Mouse (Mus musculus): ENCODE data around the gene Chchd5. TPM values are rescaled to one million over a fixed set of nuclear protein-coding genes. Genes with fewer than 3 reads are reported as not detected.

The Chchd5 gene
- polyA plus RNA-seq, 1 experiment, result 27.1 TPM

GRCm38 (mm10) chr2:129093926-129094724, 35.4 kb upstream of the Chchd5 start:
- Histone ChIP-seq H3K4me1 (ENCODE audit: control insufficient read depth, insufficient read depth, low read length) (no peaks in the 10 kb centered on the region; the same call in 1 of the 2 replicates), H3K27ac (ENCODE audit: insufficient read depth, low read length) (no peak overlapping the region), H3K27me3 (ENCODE audit: control insufficient read depth, insufficient read depth, low read length) (no peaks in the 10 kb centered on the region), H3K4me3 (replicated peaks; ENCODE audit: insufficient read depth, low read depth, low read length) (no peak overlapping the region)
- TF ChIP-seq POLR2A (IDR thresholded peaks at IDR 0.05; ENCODE audit: borderline replicate concordance, insufficient read depth, low read length), result no peak
- no peak for TF ChIP-seq CTCF (IDR thresholded peaks at IDR 0.05; ENCODE audit: borderline replicate concordance, insufficient read depth, low read depth, low read length)
- no peak for DNase-seq
- WGBS, result 87% methylated on average over 18 of the region's 18 CpGs

GRCm38 (mm10) chr2:129100784-129101310, 28.7 kb upstream of the Chchd5 start, which contains the start of gene Polr1b:
Gene Polr1b (plus strand): TSS chr2:129100995.
- peaks cover 3% of the 10 kb centered on the region for H3K4me1 ChIP-seq (ENCODE audit: control insufficient read depth, insufficient read depth, low read length)
- peak; percentile 93 to 94 for DNase-seq
- peak within 1 kb of the TSS; percentile 88 for H3K4me3 ChIP-seq (replicated peaks; ENCODE audit: insufficient read depth, low read depth, low read length)
- TF ChIP-seq CTCF (IDR thresholded peaks at IDR 0.05; ENCODE audit: borderline replicate concordance, insufficient read depth, low read depth, low read length), result no peak
- TF ChIP-seq POLR2A (IDR thresholded peaks at IDR 0.05; ENCODE audit: borderline replicate concordance, insufficient read depth, low read length), result peak; percentile 79; the same call in 1 of the 2 replicates
- no peaks in the 10 kb centered on the region for H3K27me3 ChIP-seq (ENCODE audit: control insufficient read depth, insufficient read depth, low read length)
- under 1% methylated on average over 35 of the region's 35 CpGs for whole genome bisulfite sequencing
- no peak within 1 kb of the TSS for H3K27ac ChIP-seq (ENCODE audit: insufficient read depth, low read length)

- H3K27ac ChIP-seq (ENCODE audit: insufficient read depth, low read length), result no peak overlapping the region
- DNase-seq, result no peak
- no peaks in the 10 kb centered on the region for H3K27me3 ChIP-seq (ENCODE audit: control insufficient read depth, insufficient read depth, low read length)
- WGBS, result 56% methylated on average over 5 of the region's 5 CpGs
- H3K4me3 ChIP-seq (replicated peaks; ENCODE audit: insufficient read depth, low read depth, low read length), result no peak overlapping the region
- TF ChIP-seq CTCF (IDR thresholded peaks at IDR 0.05; ENCODE audit: borderline replicate concordance, insufficient read depth, low read depth, low read length) (no peak), POLR2A (IDR thresholded peaks at IDR 0.05; ENCODE audit: borderline replicate concordance, insufficient read depth, low read length) (no peak)
- H3K4me1 ChIP-seq (ENCODE audit: control insufficient read depth, insufficient read depth, low read length), result no peaks in the 10 kb centered on the region
Measured at GRCm38 (mm10) chr2:129112924-129113323, 16.6 kb upstream of the Chchd5 start.

DNA sequence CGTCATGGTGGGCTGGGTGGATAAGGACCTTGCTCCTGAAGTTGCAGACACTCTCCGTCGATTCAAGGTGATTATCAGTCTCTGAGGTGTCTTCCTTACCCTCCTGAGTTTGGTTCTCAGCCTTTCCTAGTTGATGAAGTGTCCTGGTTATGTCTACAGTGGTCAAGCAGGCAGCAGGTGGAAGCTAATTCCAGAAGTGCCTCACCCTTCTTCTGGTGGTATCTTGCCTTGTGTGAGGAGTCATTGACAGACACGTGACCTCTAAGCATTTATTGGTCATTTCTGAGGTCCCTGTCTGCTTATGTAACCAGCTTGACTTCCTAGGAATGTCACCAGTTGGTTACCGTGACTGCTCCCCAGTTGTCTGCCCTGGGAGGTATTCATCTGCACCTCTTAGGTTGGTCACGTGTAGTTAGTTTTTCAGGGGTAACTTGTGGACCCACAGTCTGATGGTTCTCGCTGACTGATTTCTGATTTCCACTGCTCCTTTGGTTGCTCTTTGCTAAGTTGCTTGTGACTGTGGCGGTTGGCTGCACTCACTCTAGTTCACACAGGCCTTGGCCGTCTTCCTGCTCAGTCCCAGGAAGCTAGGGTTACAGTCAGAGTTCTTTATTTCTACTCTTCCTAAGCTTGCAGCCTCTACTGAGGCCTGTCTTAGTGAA, 13.7 kb upstream of the Chchd5 start:
- no peaks in the 10 kb centered on the region for H3K27me3 ChIP-seq (ENCODE audit: control insufficient read depth, insufficient read depth, low read length)
- no peak overlapping the region for H3K4me3 ChIP-seq (replicated peaks; ENCODE audit: insufficient read depth, low read depth, low read length)
- 90% methylated on average over 9 of the region's 9 CpGs for WGBS
- H3K27ac ChIP-seq (ENCODE audit: insufficient read depth, low read length), result no peak overlapping the region
- DNase-seq, result no peak
- no peak for TF ChIP-seq POLR2A (IDR thresholded peaks at IDR 0.05; ENCODE audit: borderline replicate concordance, insufficient read depth, low read length)
- H3K4me1 ChIP-seq (ENCODE audit: control insufficient read depth, insufficient read depth, low read length), result no peaks in the 10 kb centered on the region

GRCm38 (mm10) chr2:129116368-129116739, 13.1 kb upstream of the Chchd5 start:
- TF ChIP-seq POLR2A (IDR thresholded peaks at IDR 0.05; ENCODE audit: borderline replicate concordance, insufficient read depth, low read length) (no peak), CTCF (IDR thresholded peaks at IDR 0.05; ENCODE audit: borderline replicate concordance, insufficient read depth, low read depth, low read length) (no peak)
- Histone ChIP-seq H3K27ac (ENCODE audit: insufficient read depth, low read length) (no peak overlapping the region), H3K4me3 (replicated peaks; ENCODE audit: insufficient read depth, low read depth, low read length) (no peak overlapping the region), H3K4me1 (ENCODE audit: control insufficient read depth, insufficient read depth, low read length) (no peaks in the 10 kb centered on the region), H3K27me3 (ENCODE audit: control insufficient read depth, insufficient read depth, low read length) (no peaks in the 10 kb centered on the region)
- 100% methylated on average over 1 of the region's 1 CpGs for WGBS
- DNase-seq, result no peak

DNA sequence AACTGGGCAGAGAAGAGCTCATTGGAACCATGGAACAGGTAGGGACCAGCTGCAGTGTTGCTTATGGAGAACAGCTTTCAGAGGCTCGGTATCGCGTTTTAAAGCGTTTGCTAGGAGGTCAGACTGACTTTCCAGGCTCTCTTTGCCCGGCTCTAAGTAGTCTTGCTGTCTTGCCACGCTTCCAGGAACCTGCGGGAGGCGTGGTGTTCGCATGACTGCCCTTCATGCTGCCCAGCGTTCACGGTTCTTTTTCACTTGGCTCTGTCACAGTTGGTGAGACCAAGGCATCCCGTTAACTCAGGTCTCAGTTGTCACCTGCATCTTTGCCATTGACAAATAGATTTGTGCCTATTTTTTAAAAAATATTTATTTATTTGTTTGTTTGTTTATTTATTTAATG, 11.4 kb upstream of the Chchd5 start:
- no peak for TF ChIP-seq CTCF (IDR thresholded peaks at IDR 0.05; ENCODE audit: borderline replicate concordance, insufficient read depth, low read depth, low read length)
- no peak for TF ChIP-seq POLR2A (IDR thresholded peaks at IDR 0.05; ENCODE audit: borderline replicate concordance, insufficient read depth, low read length)
- Histone ChIP-seq H3K27ac (ENCODE audit: insufficient read depth, low read length) (no peak overlapping the region), H3K27me3 (ENCODE audit: control insufficient read depth, insufficient read depth, low read length) (no peaks in the 10 kb centered on the region), H3K4me3 (replicated peaks; ENCODE audit: insufficient read depth, low read depth, low read length) (no peak overlapping the region), H3K4me1 (ENCODE audit: control insufficient read depth, insufficient read depth, low read length) (no peaks in the 10 kb centered on the region)
- no peak for DNase-seq
- 82% methylated on average over 12 of the region's 12 CpGs for WGBS

- H3K27me3 ChIP-seq (ENCODE audit: control insufficient read depth, insufficient read depth, low read length), result no peaks in the 10 kb centered on the region
- DNase-seq, result peak; percentile 40 to 51
- no peak for TF ChIP-seq CTCF (IDR thresholded peaks at IDR 0.05; ENCODE audit: borderline replicate concordance, insufficient read depth, low read depth, low read length)
- TF ChIP-seq POLR2A (IDR thresholded peaks at IDR 0.05; ENCODE audit: borderline replicate concordance, insufficient read depth, low read length), result no peak
- no peak overlapping the region for H3K27ac ChIP-seq (ENCODE audit: insufficient read depth, low read length)
- WGBS, result 49% methylated on average over 8 of the region's 8 CpGs
- H3K4me1 ChIP-seq (ENCODE audit: control insufficient read depth, insufficient read depth, low read length), result no peaks in the 10 kb centered on the region
- H3K4me3 ChIP-seq (replicated peaks; ENCODE audit: insufficient read depth, low read depth, low read length), result no peak overlapping the region
Measured at GRCm38 (mm10) chr2:129121986-129122385, 7.5 kb upstream of the Chchd5 start.

Data from cerebellum, adult 2 months (tissue).